Mouse (Mus musculus): ENCODE measurements at regions not wholly inside any gene's neighbourhood (a gene's known extent, or its start where the extent isn't known, plus 50 kb on each side); places are given as distances from the start of the nearest gene placed in this dataset.

DNA sequence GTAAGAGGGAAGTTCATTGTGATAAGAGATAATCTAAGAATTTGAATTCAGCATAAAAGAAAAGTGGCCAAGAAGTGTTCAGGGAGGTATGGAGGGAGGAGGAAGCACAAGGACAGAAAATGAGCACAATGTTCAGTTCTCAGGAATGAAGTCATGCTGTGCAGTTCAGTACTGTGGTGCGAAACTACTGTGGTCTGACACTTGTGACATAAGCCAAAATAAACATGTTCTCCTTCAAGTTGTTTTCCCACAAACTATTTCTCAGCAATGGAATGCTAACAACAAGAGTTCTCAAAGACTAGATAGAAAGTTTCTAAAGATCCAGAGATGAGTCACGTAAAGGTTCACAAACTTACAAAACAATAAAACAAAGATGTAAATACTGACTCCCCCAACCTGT is 531.3 kb downstream of the Cypt12 start:
- Histone ChIP-seq H3K9me3 (replicated peaks; ENCODE audit: low read length) (peaks cover 19% of the 10 kb centered on the region), H3K4me1 (ENCODE audit: control insufficient read depth in 1 of 2, insufficient read depth in 2 of 2) (no peaks in the 10 kb centered on the region), H3K79me2 (replicated peaks; ENCODE audit: control insufficient read depth, extremely low read depth, insufficient read depth, poor library complexity, severe bottlenecking) (no peaks in the 10 kb centered on the region), H3K36me3 (replicated peaks in 1 of 2; ENCODE audit: control insufficient read depth in 1 of 2, insufficient read depth in 1 of 2, low read length in 1 of 2) (no peaks in the 10 kb centered on the region), H3K9ac (ENCODE audit: insufficient read depth, low read depth) (no peak overlapping the region), H3K4me3 (replicated peaks in 1 of 3; ENCODE audit: low read depth in 2 of 3, low read length in 2 of 3, poor library complexity in 1 of 3) (no peak overlapping the region), H3K27me3 (replicated peaks) (no peaks in the 10 kb centered on the region), H3K4me2 (ENCODE audit: insufficient read depth, low read depth, poor library complexity, severe bottlenecking) (no peak overlapping the region), H3K27ac (ENCODE audit: insufficient read depth, low read depth) (no peak overlapping the region)
- TF ChIP-seq ZKSCAN1 (IDR thresholded peaks at IDR 0.05; ENCODE audit: borderline replicate concordance, low read depth, low read length) (no peak), CHD1 (IDR thresholded peaks at IDR 0.05; ENCODE audit: low read depth, low read length) (no peak), ZNF384 (IDR thresholded peaks at IDR 0.05; ENCODE audit: low read depth, low read length) (no peak), SIN3A (IDR thresholded peaks at IDR 0.05; ENCODE audit: low read length) (no peak), UBTF (IDR thresholded peaks at IDR 0.05; ENCODE audit: low read depth, low read length) (no peak), E2F4 (IDR thresholded peaks at IDR 0.05; ENCODE audit: insufficient replicate concordance, low read depth, low read length) (no peak), CHD2 (IDR thresholded peaks at IDR 0.05; ENCODE audit: low read length) (no peak), ELF1 (IDR thresholded peaks at IDR 0.05; ENCODE audit: low read depth, low read length) (no peak), NELFE (IDR thresholded peaks at IDR 0.05; ENCODE audit: low read depth, low read length) (no peak), MAX (IDR thresholded peaks at IDR 0.05; ENCODE audit: low read length) (no peak), BHLHE40 (IDR thresholded peaks at IDR 0.05; ENCODE audit: low read depth, low read length) (no peak), CTCF (conservative IDR thresholded peaks at IDR 0.05 in 1 of 2, IDR thresholded peaks at IDR 0.05 in 1 of 2; ENCODE audit: low read depth in 2 of 2, low read length in 2 of 2) (no peak)
- dilution Hi-C loops (cut with MboI; ENCODE audit: extremely low pct_ligation_motif_present, extremely low pct_unique_long_range_greater_than_20kb, low sequenced_read_pairs) (no loop called here), in situ Hi-C loops (cut with MboI; ENCODE audit: low pct_ligation_motif_present, low pct_unique_long_range_greater_than_20kb, low sequenced_read_pairs) (no loop called here)
- DNase-seq (ENCODE audit: extremely low read depth): no peak

DNA sequence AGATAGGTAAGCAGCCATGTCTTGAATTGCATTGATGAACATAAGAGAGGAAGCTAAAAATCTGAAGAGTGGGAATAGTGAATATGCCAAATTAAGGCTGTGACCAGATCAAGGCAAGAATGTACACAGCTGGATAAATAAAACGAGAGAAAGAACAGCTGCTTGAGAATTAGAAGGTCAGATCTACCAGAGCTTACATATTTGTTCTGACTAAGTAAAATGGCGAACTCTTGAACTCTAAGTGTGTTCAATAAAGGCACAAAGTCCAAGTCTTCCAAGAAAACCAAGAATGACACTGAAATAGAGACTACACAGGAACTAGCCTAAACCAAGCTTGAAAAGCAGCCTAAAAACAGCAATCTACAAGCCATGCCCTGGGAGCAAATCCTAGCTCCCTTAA is 533.8 kb downstream of the Cypt12 start:
- H3K4me2 ChIP-seq (ENCODE audit: insufficient read depth, low read depth, poor library complexity, severe bottlenecking): no peak overlapping the region
- H3K4me3 ChIP-seq (replicated peaks in 1 of 3; ENCODE audit: low read depth in 2 of 3, low read length in 2 of 3, poor library complexity in 1 of 3): no peak overlapping the region
- H3K36me3 ChIP-seq (replicated peaks in 1 of 2; ENCODE audit: control insufficient read depth in 1 of 2, insufficient read depth in 1 of 2, low read length in 1 of 2): no peaks in the 10 kb centered on the region
- H3K27ac ChIP-seq (ENCODE audit: insufficient read depth, low read depth): no peak overlapping the region
- in situ Hi-C loops (cut with MboI; ENCODE audit: low pct_ligation_motif_present, low pct_unique_long_range_greater_than_20kb, low sequenced_read_pairs): no loop called here
- TF ChIP-seq ZKSCAN1 (IDR thresholded peaks at IDR 0.05; ENCODE audit: borderline replicate concordance, low read depth, low read length) (no peak), HCFC1 (IDR thresholded peaks at IDR 0.05; ENCODE audit: low read depth, low read length) (no peak), ETS1 (conservative IDR thresholded peaks at IDR 0.05; ENCODE audit: low read depth, low read length) (no peak), MEF2A (IDR thresholded peaks at IDR 0.05; ENCODE audit: borderline replicate concordance, low read depth, low read length) (no peak), POLR2AphosphoS2 (IDR thresholded peaks at IDR 0.05; ENCODE audit: low read depth, low read length) (no peak), CHD1 (IDR thresholded peaks at IDR 0.05; ENCODE audit: low read depth, low read length) (no peak), JUN (IDR thresholded peaks at IDR 0.05; ENCODE audit: insufficient read depth, low read depth, low read length) (no peak), IRF4 (IDR thresholded peaks at IDR 0.05; ENCODE audit: low read depth, low read length) (no peak), KAT2A (IDR thresholded peaks at IDR 0.05; ENCODE audit: insufficient replicate concordance, low read length) (no peak), SIN3A (IDR thresholded peaks at IDR 0.05; ENCODE audit: low read length) (no peak)
- H3K79me2 ChIP-seq (replicated peaks; ENCODE audit: control insufficient read depth, extremely low read depth, insufficient read depth, poor library complexity, severe bottlenecking): no peaks in the 10 kb centered on the region
- H3K27me3 ChIP-seq (replicated peaks): no peaks in the 10 kb centered on the region
- dilution Hi-C loops (cut with MboI; ENCODE audit: extremely low pct_ligation_motif_present, extremely low pct_unique_long_range_greater_than_20kb, low sequenced_read_pairs): no loop called here
- H3K9me3 ChIP-seq (replicated peaks; ENCODE audit: low read length): peaks cover 26% of the 10 kb centered on the region
- no peak for DNase-seq (ENCODE audit: extremely low read depth)
- H3K4me1 ChIP-seq (ENCODE audit: control insufficient read depth in 1 of 2, insufficient read depth in 2 of 2): no peaks in the 10 kb centered on the region
- H3K9ac ChIP-seq (ENCODE audit: insufficient read depth, low read depth): no peak overlapping the region

Data from CH12.LX (cell line).